Mouse (Mus musculus) regulatory T cell (primary cell): ENCODE measurements around the gene Neurog1.

Experiments
- in situ Hi-C: fragments of 300-600 bp; cut with MboI, MseI; formaldehyde crosslinking; loops from one replicate; pipeline ENCODE4 v1.15.1; 2025; ENCODE audit warnings: high pct_unique_total_duplicates

Gene Neurog1

DNA sequence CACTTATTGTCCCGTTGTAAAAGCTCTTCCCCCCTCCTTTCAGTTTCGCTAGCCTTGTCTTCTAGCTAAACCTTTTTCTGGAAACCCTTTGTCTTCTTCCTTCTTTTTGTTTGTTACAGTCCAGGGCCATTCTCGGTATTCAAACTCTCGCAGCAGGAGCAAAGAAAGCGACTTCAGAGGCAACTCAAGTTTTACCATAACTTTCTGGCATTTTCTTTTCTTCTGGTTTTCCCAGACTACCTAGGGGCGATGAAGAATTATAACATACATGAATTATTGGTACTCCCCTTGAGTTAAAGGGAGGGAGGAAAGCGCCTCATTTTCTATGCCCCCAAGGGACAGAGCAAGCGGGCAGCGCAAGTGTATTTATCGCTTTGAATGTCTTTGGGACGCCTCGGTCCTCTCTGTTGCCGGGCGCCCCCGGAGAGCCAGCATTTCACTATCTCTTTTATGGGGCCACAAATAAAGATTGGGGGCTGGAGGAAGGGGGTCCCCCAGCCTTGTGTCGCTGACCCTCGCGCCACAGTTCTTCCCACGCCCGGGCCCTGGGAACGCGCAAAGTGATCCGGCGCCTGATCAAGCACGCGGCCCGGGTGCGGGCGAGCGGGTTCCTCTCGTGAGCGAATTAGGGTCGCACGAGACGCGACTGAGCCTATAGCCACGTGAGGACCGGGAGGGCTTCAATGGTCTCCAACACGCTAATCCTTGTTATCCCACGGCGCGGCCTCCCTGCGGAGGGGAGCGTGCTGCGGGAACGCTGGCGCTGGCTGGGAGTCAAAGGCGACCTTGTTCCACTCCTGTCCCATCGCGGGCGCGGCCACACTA lies 6.4 kb upstream of the Neurog1 start:
- in situ Hi-C loops: no loop called here

DNA sequence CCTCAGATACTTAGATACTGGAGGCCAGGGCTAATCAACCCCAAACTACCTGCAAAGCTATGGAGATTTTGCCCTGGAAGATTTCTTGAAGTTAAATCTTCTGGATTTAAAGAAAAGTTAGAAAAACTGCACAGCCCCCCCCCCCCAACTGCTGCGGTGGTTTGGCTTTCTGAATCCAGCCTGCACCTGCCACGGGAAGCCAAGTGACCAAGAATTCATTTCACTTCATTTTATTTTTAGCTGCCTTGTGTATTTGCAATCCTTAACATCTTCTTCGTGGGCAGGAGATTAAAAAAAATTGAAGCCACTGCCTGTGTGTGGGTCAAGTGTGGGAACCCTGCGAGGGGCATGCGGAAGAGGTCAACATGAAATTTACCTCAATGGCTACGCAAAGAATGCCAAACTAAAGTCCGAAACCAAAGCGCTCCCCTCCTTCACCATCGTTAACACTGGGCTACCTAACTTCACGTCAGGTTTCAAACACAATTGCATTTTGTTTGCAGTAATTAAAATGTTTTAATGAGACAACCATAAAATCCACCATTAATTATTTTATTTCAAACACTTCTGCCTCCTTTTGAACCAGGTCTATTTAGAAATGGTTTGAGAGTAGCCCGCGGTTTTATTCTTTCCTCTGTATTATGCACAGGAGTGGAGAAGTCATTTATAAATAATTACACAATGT lies 5.6 kb upstream of the Neurog1 start:
- in situ Hi-C loops: no loop called here

DNA sequence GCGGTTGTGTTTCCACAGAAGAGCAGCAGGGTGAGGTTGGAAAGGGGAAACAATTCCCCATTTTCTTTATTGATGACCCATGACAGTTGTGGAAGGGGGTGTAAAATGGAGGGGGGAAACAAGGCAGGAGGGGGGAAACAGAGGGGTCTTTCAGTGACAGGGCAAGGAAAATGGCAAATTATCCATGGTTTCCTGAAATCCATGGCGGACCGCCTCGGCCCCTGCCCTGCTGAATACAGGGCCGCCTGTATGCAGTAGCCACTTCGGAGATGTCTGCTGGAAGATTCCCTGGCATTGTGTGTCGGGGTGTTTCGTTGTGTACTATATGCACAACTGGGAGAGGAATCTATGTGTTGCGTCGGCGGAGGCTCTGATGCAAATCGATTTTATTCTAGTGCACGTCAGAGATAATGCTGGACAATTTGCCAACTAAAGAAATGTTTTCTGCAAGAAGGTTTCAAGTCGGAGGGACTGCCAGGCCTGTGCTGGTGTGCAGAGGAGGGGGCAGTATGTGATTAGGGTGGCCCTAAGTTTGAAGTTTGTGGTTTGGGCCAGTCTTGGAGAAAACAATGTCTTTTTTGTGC lies 4.8 kb upstream of the Neurog1 start:
- in situ Hi-C loops: no loop called here

DNA sequence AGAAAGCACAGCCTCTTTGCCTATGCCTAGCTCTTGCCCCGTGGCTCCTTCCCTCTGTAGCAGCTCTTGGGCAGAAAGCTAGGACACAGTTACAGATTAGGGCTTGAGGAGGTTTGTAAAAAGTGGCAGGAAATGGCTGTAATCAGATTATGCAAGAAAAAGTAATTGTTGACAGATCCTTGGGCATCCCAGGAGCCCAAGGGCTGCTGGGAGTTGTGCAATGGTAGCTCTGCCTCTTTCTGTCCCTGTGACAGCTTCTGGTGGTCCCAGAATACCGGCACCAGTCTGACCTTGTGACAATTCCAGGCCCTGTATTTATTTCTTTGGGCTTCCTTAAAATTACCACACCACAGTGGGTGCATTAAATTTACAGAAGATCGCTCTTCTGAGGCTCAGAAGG lies 1.4 kb upstream of the Neurog1 start:
- in situ Hi-C loops: no loop called here

DNA sequence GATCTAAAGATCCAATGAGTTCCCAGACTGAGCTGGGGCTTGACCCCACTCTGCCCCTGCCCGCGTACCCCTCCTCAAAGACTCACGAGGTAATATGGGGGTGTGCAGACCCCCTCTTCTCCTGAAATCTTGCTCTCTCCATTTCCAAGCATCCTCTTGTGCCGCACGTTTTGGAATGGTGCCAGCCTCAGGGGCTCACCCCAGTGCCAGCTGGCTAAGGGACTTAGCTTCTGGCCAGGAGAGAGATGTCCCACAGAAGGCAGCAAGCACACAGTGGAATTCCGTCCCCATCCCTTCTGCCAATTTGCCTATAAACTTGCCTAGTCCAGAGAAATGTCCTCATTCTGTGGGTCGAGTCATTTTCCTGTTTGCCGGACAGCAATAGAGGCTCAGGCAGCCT lies 820 bp upstream of the Neurog1 start:
- in situ Hi-C loops: no loop called here

DNA sequence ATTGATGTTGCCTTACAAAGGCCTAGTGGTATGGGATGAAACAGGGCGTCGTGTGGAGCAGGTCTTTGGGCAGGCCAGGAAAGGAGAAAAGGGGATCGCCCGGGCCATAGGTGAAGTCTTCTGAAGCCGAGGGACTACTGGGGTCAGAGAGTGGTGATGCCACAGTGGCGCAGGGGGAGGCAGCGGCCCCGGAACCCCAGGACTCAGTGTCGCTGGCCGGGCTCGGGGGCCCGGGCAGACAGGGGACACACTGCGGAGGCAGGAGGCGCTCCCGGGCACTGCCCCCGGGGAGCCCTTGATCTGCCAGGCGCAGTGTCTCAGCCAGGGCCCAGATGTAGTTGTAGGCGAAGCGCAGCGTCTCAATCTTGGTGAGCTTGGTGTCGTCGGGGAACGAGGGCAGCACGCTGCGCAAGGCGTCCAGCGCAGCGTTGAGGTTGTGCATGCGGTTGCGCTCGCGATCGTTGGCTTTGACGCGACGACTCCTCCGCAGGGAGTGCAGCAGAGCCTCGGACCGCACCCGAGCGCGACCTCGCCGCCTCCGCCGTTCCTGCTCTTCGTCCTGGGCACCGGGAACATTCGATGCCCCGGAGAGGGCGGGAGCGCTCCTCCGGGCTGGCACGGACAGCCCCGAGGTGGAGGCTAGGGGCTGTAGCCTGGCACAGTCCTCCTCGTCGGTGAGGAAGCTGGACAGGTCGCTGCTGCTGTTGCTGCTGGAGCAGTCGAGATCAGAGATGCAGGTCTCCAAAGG lies 613 bp downstream of the Neurog1 start:
- in situ Hi-C loops: no loop called here

DNA sequence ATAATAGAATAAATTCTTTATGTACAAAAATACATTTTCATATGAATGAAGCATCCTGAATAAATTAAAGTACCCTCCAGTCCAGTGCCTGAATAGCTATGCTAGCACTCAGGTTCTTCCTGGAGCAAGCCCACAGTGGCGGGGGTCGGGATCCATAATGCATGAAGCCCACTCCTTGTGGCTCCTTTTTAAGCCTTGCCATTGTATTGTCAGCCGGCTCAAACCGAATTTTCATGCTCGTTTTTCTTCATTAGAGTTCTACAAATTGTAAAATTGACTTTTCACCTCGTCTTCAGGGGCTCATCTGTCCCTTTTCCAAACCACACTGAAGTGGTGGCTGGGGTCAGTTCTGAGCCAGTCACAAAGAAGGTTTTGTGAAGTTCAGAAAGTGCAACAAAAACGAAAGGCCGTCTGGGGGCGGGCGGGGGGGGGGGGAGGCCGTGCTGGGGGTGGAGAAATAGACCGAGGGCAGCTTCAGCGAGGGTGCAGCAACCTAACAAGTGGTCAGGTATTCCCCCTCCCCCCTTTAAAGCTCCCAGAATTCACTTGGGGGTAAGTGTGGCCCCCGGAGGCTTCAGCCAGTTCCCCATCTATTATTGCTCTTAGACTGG lies 1.3 kb downstream of the Neurog1 start:
- in situ Hi-C loops: no loop called here

DNA sequence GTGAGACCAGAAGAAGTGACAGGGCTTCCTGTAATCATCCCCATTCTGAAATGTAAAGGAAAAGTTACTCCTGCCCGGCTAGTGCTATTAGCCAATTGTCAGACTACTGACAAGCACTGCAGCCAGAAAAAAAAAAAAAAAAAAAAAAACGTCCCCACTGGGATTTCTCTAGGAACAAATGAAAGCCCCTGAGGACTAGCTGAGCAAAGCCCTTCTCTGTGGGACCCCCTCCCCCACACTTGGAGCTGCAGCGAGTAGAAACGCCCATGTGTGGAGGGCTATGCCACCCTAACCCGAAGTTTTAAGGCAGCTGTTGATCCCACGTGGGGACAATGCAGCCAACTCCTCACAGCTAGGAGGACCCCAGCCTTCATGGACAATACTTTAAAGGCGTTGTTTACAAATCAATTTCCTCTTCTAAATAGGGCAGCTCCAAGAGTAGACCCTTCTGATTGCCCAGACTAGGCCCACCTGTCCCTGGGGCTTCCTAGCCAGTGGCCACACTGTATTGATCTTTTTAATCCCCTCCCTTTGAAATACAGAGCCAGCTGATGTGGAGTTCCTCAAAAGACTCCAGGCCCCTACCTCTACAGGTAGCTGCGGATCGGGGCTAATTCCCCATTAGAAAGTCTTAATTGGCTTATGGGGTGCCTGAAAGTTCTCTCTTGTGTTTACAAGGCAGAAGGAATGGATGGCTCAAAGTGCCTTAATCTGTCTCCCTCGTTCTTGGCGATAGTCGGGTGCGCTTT lies 2.2 kb downstream of the Neurog1 start:
- in situ Hi-C loops: no loop called here

DNA sequence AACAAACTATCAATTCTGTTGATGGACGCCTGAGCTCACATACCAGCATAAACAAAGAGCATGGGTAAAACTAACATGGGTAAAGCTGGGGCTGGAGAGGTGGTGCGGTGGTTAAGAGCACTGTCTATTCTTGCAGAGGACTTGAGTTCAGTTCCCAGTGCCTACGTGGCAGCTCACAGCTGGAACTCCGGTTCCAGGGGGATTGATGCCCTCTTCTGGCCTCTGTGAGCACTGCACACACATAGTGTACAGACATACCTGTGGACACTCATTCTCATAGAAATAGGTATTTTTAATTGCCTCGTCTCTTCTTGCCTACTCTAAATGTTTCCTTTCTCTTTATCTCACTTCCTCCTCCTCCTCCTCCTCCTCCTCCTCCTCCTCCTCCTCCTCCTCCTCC lies 8.9 kb downstream of the Neurog1 start:
- in situ Hi-C loops: no loop called here

DNA sequence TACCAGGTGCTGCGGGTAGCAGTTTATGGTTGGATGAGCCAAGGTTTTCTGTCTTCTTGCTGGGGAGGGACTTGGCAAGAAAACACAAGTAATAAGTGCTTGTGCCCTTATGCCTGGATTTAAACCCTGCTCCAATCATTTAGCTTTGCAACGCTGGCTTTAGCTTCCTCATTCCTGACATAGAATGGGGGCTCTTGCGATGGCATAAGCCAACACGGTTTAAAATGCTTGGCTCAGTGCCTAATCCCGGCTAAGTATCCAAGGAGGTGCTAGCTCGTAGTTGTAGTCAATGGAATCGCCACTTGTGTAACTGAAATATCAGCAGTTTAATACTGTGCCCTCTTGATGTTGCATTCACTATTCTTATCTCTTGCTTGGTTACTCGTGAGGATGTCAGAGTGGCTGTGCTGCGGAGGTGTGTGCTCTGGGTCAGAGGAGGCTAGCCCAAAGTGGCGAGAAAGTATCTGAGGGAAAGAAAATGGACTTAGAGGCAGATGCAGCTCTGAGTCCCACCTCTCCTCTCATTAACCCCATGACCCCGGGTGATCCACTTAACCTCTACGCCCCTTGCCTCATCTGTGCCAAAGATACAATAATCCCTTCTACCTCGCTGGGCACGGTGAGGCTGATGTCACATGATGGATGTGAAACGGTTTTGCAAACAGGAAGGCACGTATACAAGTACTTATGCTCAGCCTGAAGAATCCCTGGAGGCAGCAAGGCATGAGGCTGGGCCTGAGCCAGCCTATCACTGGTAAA lies 11.8 kb downstream of the Neurog1 start:
- in situ Hi-C loops: no loop called here

DNA sequence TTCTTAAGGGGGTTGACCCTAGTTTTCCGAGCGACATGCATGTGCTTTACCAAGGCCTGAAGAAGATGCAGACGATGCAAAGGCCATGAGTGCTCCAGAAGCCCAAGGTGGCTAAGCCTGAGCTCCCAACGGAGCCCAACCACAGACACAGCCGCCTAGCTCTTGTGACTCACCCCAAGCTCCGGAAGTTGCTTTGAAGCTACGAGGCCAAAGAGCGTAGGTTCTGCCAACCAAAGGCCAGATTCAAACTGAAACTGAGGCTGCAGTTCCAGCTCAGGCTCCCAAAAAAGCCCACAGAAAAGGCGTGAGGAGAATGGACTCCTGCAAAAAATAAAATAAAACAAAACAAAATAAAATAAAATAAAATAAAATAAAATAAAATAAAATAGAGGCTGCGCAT lies 14.1 kb downstream of the Neurog1 start:
- in situ Hi-C loops: loop anchor here (10.0 kb wide), 1 partner anchor 1873 kb away; no protein-coding TSS in a partner anchor

DNA sequence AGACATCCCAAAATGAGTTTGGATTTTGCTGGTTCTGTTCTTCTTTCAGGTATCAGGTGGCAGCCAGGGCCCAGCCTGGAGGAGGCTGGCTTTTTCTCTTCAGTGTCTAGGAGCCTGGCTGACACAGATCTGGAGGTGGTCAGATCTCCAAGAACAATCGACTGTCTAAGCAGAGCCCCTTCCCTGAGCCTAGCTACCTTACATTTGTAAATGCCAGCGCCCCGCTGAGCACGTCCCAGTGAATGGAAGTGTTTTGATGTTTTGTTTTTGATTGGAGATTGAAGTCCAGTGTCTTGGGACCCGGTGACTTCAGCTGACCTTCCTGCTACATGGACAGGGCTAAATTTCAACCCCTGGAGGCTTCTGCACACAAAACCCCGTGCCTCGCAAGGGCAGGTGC lies 15.8 kb downstream of the Neurog1 start:
- in situ Hi-C loops: loop anchor here (10.0 kb wide), 1 partner anchor 1871 kb away; no protein-coding TSS in a partner anchor

DNA sequence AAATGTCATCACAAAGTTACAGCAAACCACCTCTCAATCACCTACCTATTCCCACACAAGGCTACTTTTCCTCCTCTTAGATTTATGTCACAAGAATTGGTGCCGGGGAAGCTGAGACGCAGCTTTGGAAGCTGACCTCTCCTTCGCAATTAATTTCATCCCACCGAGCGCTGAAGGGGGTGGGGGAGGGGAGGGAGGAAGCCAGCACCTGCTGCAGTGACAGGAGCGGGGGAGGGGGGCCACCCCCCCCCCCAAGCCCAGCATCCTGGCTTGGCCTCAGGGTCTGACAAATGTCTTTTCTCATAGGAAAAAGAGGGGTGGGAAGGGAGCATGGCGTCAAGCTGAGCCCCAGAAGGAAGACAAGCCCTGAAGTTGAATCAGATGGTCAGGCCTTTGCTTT lies 23.2 kb downstream of the Neurog1 start:
- in situ Hi-C loops: no loop called here

DNA sequence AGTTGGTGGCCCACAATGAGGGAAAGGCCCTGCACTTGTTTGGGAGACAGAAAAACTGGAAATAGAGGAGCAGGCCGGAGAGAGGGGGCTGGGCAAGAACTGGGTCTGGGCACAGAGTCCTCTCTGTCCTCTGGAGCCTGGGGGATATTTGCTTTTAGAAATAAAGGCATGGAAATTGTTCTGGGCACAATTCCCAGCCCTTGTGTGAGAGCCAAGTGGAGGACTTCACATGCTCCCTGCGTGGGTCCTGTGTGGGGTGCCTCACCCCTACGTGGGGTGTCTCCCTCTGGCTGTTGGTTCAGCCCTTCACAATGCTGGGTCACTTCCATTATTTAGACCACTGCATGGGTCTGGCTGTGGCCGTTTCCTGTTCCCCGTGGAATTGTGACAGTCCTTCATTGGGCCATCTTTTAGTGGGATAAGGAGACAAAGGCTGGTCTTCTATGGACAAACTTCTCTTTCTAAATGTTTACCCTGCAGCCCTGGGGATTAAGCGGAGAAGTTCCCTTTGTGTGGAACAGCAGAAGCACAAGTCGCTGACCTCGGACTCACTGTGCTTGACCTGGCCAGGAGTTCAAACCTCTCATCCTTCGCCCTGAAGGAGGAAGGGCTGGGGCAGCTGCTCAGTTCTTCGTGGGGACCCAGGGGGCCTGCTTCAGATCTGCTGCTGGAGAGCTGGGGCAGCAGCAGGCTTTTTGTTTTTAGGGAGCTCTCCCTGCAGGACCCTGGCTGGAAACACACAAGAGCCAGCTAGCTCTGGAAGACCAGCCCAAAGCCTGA lies 25.6 kb downstream of the Neurog1 start:
- in situ Hi-C loops: no loop called here

DNA sequence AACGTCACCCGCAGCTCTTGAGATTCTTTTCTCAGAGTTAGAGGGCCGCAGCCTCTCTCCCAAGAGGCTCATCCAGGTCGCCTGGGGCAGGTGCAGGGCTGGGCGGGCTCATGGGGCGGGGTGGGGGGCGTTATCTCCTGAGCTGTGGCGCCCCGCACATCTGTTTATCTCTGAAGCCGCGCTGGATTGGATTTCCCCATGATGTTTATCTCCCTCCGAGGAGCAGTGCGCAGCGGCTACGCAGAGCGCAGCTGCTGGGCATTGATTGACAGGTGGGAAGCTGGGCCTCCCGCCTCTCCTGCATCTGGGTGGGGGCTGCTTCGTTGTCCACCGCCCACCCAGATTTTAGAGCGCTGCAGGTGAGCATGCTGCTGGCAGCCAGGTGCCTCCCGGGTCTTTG lies 28.3 kb downstream of the Neurog1 start:
- in situ Hi-C loops: no loop called here

DNA sequence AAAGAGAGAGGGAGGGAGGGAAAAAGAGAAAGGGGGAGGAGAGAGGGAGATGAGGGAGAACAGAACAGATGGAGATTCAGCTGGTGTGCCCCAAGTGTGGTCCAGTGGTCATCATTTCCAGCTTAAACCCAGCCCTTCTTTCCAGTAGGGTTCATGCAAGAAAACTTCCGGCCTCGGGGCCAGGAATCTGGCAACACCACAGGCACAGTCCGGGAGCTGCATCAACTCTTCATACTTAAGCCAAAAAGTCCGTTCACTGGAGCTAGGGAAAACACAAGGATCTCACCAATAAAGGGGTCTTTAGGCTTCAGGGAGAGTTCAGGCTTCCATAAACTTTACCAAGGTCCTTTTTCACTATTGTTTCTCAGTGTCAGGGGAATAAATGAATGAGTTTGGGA lies 29.1 kb downstream of the Neurog1 start:
- in situ Hi-C loops: no loop called here

DNA sequence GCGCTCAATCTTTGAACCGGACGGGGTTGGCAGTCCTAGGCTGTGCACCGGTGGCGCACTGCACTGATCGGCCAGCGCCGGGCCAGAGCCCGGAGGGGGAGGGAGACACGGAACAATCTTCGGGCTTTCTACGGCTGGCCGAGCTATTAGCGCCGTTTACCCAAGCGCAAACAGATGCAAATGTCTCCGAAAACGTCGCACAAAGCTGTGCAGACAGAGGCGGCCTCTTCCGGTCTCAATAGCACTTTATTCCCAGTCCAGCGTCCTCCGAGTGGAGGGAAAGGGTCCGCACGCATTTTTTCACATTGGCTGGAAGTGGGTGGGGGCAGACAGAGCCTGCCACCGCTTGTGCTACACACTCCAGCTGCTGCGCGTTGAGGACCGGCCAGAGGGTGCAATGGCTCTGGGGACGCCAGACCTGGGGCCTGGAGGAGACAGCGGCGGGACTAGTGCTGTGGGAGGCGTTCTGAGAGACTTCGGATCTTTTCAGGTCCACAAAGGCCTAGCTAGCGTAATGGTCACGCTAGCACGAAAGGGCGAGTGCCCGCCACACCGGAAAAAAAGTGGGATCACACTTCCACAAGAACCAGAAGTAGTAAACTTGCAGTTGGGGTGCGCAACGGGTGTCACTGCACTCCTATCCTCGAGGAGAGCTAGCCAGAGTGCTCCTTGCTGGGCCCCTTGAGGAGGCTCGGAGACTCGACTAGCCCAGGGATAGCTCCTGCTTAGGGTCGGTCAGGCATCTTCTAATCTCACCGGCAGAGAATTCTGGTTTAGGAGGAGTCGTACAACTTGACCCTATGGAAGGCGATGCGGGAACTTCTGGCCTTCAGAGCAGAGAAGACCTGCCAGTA lies 29.7 kb downstream of the Neurog1 start:
- in situ Hi-C loops: no loop called here

DNA sequence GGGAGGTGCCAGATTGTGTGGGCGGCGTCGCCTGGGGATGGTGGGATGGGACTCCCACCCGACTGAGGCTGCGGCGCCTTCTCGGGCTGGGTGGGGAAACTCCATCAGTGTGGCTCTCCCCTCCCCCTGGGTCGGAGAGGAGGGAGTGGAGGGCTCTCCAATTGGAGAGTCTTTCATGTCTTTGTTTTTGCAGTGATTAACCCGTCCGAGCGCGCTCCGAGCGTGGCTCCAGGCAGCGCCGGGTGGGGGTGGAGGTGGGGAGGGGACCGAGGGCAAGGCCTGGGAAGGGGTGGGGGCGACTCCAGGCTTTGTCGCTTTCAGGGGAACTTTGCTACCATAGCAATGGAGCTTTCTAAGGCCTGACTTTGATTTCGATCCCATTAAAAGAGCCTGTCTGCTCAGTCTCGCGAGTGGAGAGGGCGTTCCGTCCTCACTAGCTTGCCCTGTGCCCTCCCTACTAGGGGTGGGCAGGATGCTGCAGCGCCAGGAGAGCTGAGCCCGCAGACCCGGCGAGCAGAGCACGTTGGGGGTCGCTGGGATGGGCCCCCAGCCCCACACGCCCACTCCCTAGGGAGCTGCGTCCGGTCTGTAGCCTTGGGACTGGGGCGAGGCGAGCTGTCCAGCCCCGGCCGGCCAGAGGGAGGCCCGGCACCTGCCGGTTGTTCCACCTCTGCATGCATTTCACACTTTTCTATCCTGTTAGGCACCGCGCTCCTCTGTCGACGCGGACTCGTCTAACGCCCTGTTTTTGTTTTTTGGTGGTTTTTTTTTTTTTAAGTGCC lies 30.6 kb downstream of the Neurog1 start:
- in situ Hi-C loops: no loop called here
